Mouse (Mus musculus): Measurements from ENCODE around the gene Pknox2. TPM values are rescaled to one million over a fixed set of nuclear protein-coding genes. Genes with fewer than 3 reads are reported as not detected.

Gene Pknox2
- 10.6 and 11.4 TPM in 2 replicates for polyA plus RNA-seq (2015; fragmentation: Nextera tagmentation; extraction: Ambion mirVana)

DNA sequence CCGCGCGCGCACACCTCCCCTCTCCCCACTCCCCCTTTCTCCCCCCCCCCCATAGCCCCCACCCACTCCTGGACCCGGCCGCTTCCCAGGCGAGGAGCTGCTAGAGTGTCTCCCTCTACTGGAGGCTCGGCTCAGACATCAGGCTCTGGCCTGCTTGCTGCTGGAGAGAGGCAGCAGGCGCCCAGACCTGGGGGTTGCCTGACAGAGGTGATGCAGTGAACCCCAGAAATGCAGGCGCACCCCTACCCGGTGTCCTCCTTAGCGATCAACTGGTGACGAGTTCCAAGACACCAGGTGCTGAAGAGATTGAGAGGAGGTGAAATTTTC lies at the start of gene Pknox2:
Pknox2 (minus strand) TSS at position 49 of the 327 bp plus-strand sequence.
- 1% methylated on average over 10 of the region's 13 CpGs for WGBS
- ATAC-seq (ENCODE audit: borderline replicate concordance, extremely low read depth, low FRiP score, low TSS enrichment) = peak; percentile 73
- peak within 1 kb of the TSS; percentile 96 for H3K4me2 ChIP-seq
- peak within 1 kb of the TSS; percentile 76 for H3K4me3 ChIP-seq
- H3K27ac ChIP-seq = peak within 1 kb of the TSS; percentile 97
- H3K27me3 ChIP-seq = peaks cover 25% of the 10 kb centered on the region
- peak within 1 kb of the TSS; percentile 94 for H3K9ac ChIP-seq
- H3K4me1 ChIP-seq = peaks cover 21% of the 10 kb centered on the region
- H3K36me3 ChIP-seq = no peaks in the 10 kb centered on the region
- H3K9me3 ChIP-seq = no peaks in the 10 kb centered on the region

DNA sequence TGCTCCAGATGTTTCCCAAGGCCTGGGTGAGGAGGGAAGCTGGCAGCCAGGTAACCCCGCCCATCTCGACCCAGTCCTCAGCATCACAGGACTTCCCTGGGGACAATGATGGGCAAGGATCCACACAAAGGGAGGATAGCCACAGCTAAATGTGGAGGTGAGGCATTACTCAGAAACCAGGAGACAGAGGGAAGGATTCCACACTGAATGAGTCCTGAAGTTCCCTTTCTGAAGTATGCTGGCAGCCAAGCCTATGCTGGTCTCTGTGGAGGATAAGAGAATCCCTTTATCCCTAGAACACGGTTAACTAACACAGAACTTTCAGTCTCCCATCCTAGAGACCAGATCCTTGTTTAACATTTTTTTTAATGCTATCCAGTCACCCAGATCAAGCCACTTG lies 40.8 kb upstream of the Pknox2 start:
- Histone ChIP-seq H3K9me3 (no peaks in the 10 kb centered on the region), H3K4me3 (no peak overlapping the region), H3K27ac (no peak overlapping the region), H3K36me3 (no peaks in the 10 kb centered on the region), H3K27me3 (no peaks in the 10 kb centered on the region), H3K9ac (no peak overlapping the region), H3K4me2 (no peak overlapping the region), H3K4me1 (no peaks in the 10 kb centered on the region; the same call in 1 of the 2 replicates)
- ATAC-seq (ENCODE audit: borderline replicate concordance, extremely low read depth, low FRiP score, low TSS enrichment) = no peak
- WGBS = 87% methylated on average over 3 of the region's 3 CpGs

- Histone ChIP-seq H3K27ac (no peak overlapping the region), H3K4me3 (no peak overlapping the region), H3K9ac (no peak overlapping the region), H3K4me2 (no peak overlapping the region), H3K27me3 (no peaks in the 10 kb centered on the region), H3K4me1 (no peaks in the 10 kb centered on the region; the same call in 1 of the 2 replicates), H3K9me3 (no peaks in the 10 kb centered on the region), H3K36me3 (no peaks in the 10 kb centered on the region)
- 75% methylated on average over 5 of the region's 5 CpGs for WGBS
- ATAC-seq (ENCODE audit: borderline replicate concordance, extremely low read depth, low FRiP score, low TSS enrichment) = no peak
Observed at GRCm38 (mm10) chr9:37187407-37187806, 40.2 kb upstream of the Pknox2 start.

DNA sequence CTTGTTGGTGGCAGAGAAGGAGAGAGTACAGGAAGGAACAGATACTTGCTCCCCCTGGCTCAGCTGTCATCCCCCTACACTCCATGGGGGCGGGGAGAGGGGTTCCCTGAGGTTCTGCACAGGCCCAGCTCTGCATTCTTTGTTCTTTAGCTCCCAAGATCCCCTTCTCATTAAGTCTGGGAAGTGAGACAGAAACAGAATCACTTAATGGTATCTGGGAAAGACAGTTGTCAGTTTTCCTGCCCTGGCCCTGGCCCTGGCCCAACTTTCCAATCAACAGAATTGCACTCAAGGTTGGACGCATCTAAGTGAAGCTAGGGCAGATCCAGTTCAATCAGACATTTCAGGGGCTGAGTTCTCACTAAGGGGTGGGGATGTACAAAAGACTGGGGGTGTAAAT lies 36.0 kb upstream of the Pknox2 start:
- H3K4me2 ChIP-seq = no peak overlapping the region
- ATAC-seq (ENCODE audit: borderline replicate concordance, extremely low read depth, low FRiP score, low TSS enrichment) = no peak
- no peak overlapping the region for H3K4me3 ChIP-seq
- H3K4me1 ChIP-seq = no peaks in the 10 kb centered on the region; the same call in none of the 2 replicates
- H3K9ac ChIP-seq = no peak overlapping the region
- H3K27ac ChIP-seq = no peak overlapping the region
- 69% methylated on average over 2 of the region's 2 CpGs for WGBS
- no peaks in the 10 kb centered on the region for H3K9me3 ChIP-seq
- no peaks in the 10 kb centered on the region for H3K36me3 ChIP-seq
- H3K27me3 ChIP-seq = no peaks in the 10 kb centered on the region

- Histone ChIP-seq H3K4me2 (no peak overlapping the region), H3K36me3 (no peaks in the 10 kb centered on the region), H3K4me1 (no peaks in the 10 kb centered on the region; the same call in none of the 2 replicates), H3K9me3 (no peaks in the 10 kb centered on the region), H3K27me3 (peaks cover 2% of the 10 kb centered on the region; the same call in 1 of the 2 replicates), H3K4me3 (no peak overlapping the region), H3K27ac (no peak overlapping the region), H3K9ac (no peak overlapping the region)
- 60% methylated on average over 5 of the region's 5 CpGs for WGBS
- no peak for ATAC-seq (ENCODE audit: borderline replicate concordance, extremely low read depth, low FRiP score, low TSS enrichment)
Observed at GRCm38 (mm10) chr9:37181596-37181995, 34.4 kb upstream of the Pknox2 start.

GRCm38 (mm10) chr9:37179596-37179995 lies 32.4 kb upstream of the Pknox2 start:
- ATAC-seq (ENCODE audit: borderline replicate concordance, extremely low read depth, low FRiP score, low TSS enrichment) = no peak
- Histone ChIP-seq H3K9ac (no peak overlapping the region), H3K27ac (no peak overlapping the region), H3K9me3 (no peaks in the 10 kb centered on the region), H3K4me3 (no peak overlapping the region), H3K36me3 (no peaks in the 10 kb centered on the region), H3K4me1 (no peaks in the 10 kb centered on the region; the same call in none of the 2 replicates), H3K4me2 (no peak overlapping the region), H3K27me3 (peaks cover 12% of the 10 kb centered on the region; the same call in 1 of the 2 replicates)
- 83% methylated on average over 4 of the region's 4 CpGs for WGBS

- no peak overlapping the region for H3K27ac ChIP-seq
- 24% methylated on average over 4 of the region's 4 CpGs for WGBS
- no peaks in the 10 kb centered on the region; the same call in none of the 2 replicates for H3K4me1 ChIP-seq
- no peak overlapping the region for H3K4me3 ChIP-seq
- no peaks in the 10 kb centered on the region for H3K36me3 ChIP-seq
- H3K27me3 ChIP-seq = peaks cover 12% of the 10 kb centered on the region; the same call in 1 of the 2 replicates
- no peaks in the 10 kb centered on the region for H3K9me3 ChIP-seq
- no peak overlapping the region for H3K4me2 ChIP-seq
- ATAC-seq (ENCODE audit: borderline replicate concordance, extremely low read depth, low FRiP score, low TSS enrichment) = no peak
- no peak overlapping the region for H3K9ac ChIP-seq
Observed at GRCm38 (mm10) chr9:37178911-37179310, 31.7 kb upstream of the Pknox2 start.

DNA sequence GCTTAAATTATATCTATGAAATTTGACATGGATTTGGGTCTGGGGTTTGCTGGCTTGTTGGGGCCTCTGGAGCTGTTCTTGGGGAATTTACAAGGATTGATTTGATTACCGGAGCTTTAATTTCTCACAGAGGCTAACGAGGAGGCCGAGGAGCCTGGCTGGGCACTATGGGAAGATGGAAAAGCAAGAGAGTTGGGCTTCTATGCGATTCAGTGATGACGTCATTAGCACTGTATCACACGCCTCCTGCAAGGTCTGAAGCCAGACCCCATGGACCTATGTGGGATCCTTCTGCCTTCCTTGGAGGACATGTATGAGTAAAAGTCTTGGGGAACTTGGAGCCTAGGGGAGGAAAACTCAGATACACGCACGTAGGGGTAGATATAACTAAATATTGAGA lies 30.3 kb upstream of the Pknox2 start:
- no peak overlapping the region for H3K9ac ChIP-seq
- no peaks in the 10 kb centered on the region for H3K9me3 ChIP-seq
- H3K27me3 ChIP-seq = peaks cover 12% of the 10 kb centered on the region; the same call in 1 of the 2 replicates
- H3K27ac ChIP-seq = no peak overlapping the region
- ATAC-seq (ENCODE audit: borderline replicate concordance, extremely low read depth, low FRiP score, low TSS enrichment) = no peak
- WGBS = 63% methylated on average over 8 of the region's 8 CpGs
- H3K36me3 ChIP-seq = no peaks in the 10 kb centered on the region
- no peak overlapping the region for H3K4me3 ChIP-seq
- no peaks in the 10 kb centered on the region; the same call in 1 of the 2 replicates for H3K4me1 ChIP-seq
- H3K4me2 ChIP-seq = no peak overlapping the region; the same call in 1 of the 2 replicates

- ATAC-seq (ENCODE audit: borderline replicate concordance, extremely low read depth, low FRiP score, low TSS enrichment) = no peak
- Histone ChIP-seq H3K9ac (no peak overlapping the region), H3K4me3 (no peak overlapping the region), H3K36me3 (no peaks in the 10 kb centered on the region), H3K4me2 (no peak overlapping the region; the same call in 1 of the 2 replicates), H3K9me3 (no peaks in the 10 kb centered on the region), H3K27ac (no peak overlapping the region), H3K27me3 (peaks cover 12% of the 10 kb centered on the region; the same call in 1 of the 2 replicates), H3K4me1 (no peaks in the 10 kb centered on the region; the same call in 1 of the 2 replicates)
- 4% methylated on average over 5 of the region's 5 CpGs for WGBS
Observed at GRCm38 (mm10) chr9:37177107-37177506, 29.9 kb upstream of the Pknox2 start.

DNA sequence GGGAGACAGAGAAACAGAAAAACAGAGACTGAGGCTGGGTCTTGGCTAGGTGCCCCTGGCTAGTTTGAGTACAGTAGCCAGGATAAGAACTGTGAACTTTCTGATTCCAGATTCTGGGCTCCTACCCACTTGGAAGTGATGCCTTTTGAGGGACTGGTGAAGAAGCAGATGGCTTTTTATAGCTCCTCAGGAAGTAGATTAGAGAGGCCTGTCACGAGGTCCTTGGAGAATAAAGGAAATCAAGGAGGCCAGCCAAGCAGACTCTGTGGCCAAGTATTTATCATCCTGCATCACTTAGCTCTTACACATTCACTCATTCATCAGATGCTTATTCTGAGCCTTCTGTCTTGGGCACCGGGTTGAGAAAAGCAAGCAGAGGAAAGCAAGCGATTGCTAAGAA lies 28.8 kb upstream of the Pknox2 start:
- Histone ChIP-seq H3K9me3 (no peaks in the 10 kb centered on the region), H3K4me1 (no peaks in the 10 kb centered on the region; the same call in 1 of the 2 replicates), H3K27me3 (peaks cover 12% of the 10 kb centered on the region; the same call in 1 of the 2 replicates), H3K36me3 (no peaks in the 10 kb centered on the region), H3K4me3 (no peak overlapping the region), H3K27ac (no peak overlapping the region), H3K9ac (no peak overlapping the region), H3K4me2 (no peak overlapping the region)
- ATAC-seq (ENCODE audit: borderline replicate concordance, extremely low read depth, low FRiP score, low TSS enrichment) = no peak
- 54% methylated on average over 3 of the region's 3 CpGs for WGBS

- WGBS = 48% methylated on average over 5 of the region's 5 CpGs
- ATAC-seq (ENCODE audit: borderline replicate concordance, extremely low read depth, low FRiP score, low TSS enrichment) = no peak
Observed at GRCm38 (mm10) chr9:37173376-37173775, 26.2 kb upstream of the Pknox2 start.

DNA sequence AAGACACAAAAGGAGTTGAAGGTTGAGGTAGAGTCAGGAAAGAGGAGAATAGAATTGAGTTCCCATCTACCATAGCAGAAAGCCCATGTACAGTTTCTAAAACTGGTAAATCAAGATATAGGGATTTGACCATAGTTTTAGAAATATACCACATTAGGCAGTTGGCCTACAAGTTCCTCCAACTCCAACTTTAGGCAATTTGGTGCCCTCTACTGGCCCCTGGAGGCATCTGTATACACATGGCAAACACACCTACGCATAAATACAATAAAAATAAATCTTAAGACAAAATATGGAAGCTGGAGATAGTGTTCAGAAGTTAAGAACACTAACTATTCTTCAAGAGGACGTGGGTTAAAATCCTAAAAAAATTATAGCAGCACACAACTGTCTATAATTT lies 19.7 kb upstream of the Pknox2 start:
- 74% methylated on average over 2 of the region's 2 CpGs for WGBS

More at GRCm38 (mm10) chr9:37173376-37173775, 26.2 kb upstream of the Pknox2 start:
- no peaks in the 10 kb centered on the region for H3K9me3 ChIP-seq
- H3K27ac ChIP-seq = no peak overlapping the region
- H3K4me2 ChIP-seq = no peak overlapping the region
- no peak overlapping the region for H3K4me3 ChIP-seq
- no peaks in the 10 kb centered on the region for H3K36me3 ChIP-seq
- H3K9ac ChIP-seq = no peak overlapping the region
- no peaks in the 10 kb centered on the region for H3K4me1 ChIP-seq
- peaks cover 12% of the 10 kb centered on the region; the same call in 1 of the 2 replicates for H3K27me3 ChIP-seq

More for the DNA sequence above, 19.7 kb upstream of the Pknox2 start:
- Histone ChIP-seq H3K9me3 (no peaks in the 10 kb centered on the region), H3K27ac (no peak overlapping the region), H3K4me2 (no peak overlapping the region), H3K4me1 (no peaks in the 10 kb centered on the region), H3K36me3 (no peaks in the 10 kb centered on the region), H3K9ac (no peak overlapping the region), H3K27me3 (no peaks in the 10 kb centered on the region), H3K4me3 (no peak overlapping the region)
- no peak for ATAC-seq (ENCODE audit: borderline replicate concordance, extremely low read depth, low FRiP score, low TSS enrichment)
